22 mouse cellular contexts compared by ENCODE assay signal in the genomic region with DNA sequence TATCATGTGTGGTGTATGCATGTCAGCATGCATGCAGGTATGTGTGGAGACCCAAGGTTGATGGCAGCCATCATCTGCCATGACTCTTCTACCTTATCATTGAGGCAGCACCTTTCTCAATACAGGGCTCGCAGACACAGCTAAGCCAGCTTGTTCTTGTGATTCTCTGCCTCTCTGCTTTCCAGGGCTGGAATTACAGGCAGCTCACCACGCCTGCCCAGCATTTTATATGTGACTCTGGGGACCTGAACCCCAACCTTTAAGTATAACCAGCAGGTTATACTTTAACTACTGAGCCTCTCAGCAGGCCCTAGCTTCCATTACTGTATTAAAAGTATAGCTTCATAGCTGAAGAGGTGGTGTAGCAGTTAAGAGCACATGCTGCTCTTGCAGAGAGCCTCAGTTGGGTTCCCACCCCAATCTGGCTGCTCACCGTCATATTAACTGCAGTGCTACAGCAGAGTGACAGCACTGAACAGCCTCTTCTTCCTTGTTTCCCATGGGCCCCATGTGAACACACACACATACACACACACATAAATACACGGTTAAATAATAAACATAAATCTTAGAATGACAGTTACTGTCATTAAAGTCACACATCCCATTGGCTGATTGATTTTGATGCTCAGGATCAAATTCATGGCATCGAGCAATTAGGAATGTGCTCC.
DNase-seq lines count a peak whose midpoint lies in the region; ATAC-seq and TF ChIP-seq lines count a peak whose summit lies in the region.
"Had no signal": no experiment of that assay in that cellular context is flagged by ENCODE, and none has a peak within 500 bp of the region (broad histone marks: within the 10 kb centered on the region; RNA-seq: fewer than 3 reads in every experiment).

No protein-coding gene starts in this region.

- H3K4me2 ChIP-seq in limb, embryonic 12.5 days, result no peak overlapping the region
- no peak overlapping the region for H3K4me2 ChIP-seq in intestine, embryonic 16.5 days (ENCODE audit: low read depth, low read length)
- H3K4me2 ChIP-seq in limb, embryonic 13.5 days (replicated peaks), result no peak overlapping the region
- H3K4me2 ChIP-seq: embryonic facial prominence, embryonic 13.5 days; forebrain, embryonic 12.5 days; forebrain, embryonic 15.5 days; hindbrain, embryonic 12.5 days; hindbrain, embryonic 15.5 days had no signal

- TF ChIP-seq POLR2A in kidney, adult 2 months (IDR thresholded peaks at IDR 0.05; ENCODE audit: low read depth, low read length), result no peak

- peak; percentile 27 for DNase-seq in kidney, adult 2 months
- DNase-seq in kidney, postnatal 10 days, result no peak
- DNase-seq in limb, embryonic 10.5 days (ENCODE audit: low spot score), result no peak
- DNase-seq: adrenal gland, adult 8-10 months; adrenal gland, postnatal 25 days; cerebellum, adult 11-12 months; cerebellum, adult 8-10 months; embryo, embryonic 11 days; gastrocnemius, postnatal 25 days; heart, adult 2 months had no signal

- TF ChIP-seq CTCF in kidney, adult 2 months (conservative IDR thresholded peaks at IDR 0.05; ENCODE audit: insufficient read depth, insufficient read length, low read depth, low read length), result no peak

- H3K4me3 ChIP-seq in kidney, adult 2 months (ENCODE audit: insufficient read depth, low read depth, low read length), result no peak overlapping the region
- no peak overlapping the region for H3K4me3 ChIP-seq in limb, embryonic 12.5 days (replicated peaks)
- no peak overlapping the region for H3K4me3 ChIP-seq in limb, embryonic 10.5 days
- H3K4me3 ChIP-seq in intestine, embryonic 16.5 days (ENCODE audit: low read length), result no peak overlapping the region
- no peak overlapping the region for H3K4me3 ChIP-seq in limb, embryonic 13.5 days
- H3K4me3 ChIP-seq: embryonic facial prominence, embryonic 10.5 days; embryonic facial prominence, embryonic 13.5 days; erythroblast, embryonic 14.5 days; forebrain, embryonic 12.5 days; forebrain, embryonic 15.5 days; heart, adult 2 months; heart, embryonic 10.5 days; hindbrain, embryonic 12.5 days; hindbrain, embryonic 15.5 days had no signal

- no peaks in the 10 kb centered on the region for H3K36me3 ChIP-seq in kidney, adult 2 months (ENCODE audit: control insufficient read depth, insufficient read depth, low read length)
- H3K36me3 ChIP-seq in limb, embryonic 12.5 days, result no peaks in the 10 kb centered on the region
- H3K36me3 ChIP-seq in limb, embryonic 10.5 days, result no peaks in the 10 kb centered on the region
- H3K36me3 ChIP-seq in intestine, embryonic 16.5 days (ENCODE audit: control insufficient read depth, insufficient read depth, low read length), result no peaks in the 10 kb centered on the region
- H3K36me3 ChIP-seq in limb, embryonic 13.5 days, result no peaks in the 10 kb centered on the region
- H3K36me3 ChIP-seq: embryonic facial prominence, embryonic 10.5 days; embryonic facial prominence, embryonic 13.5 days; forebrain, embryonic 12.5 days; forebrain, embryonic 15.5 days; heart, embryonic 10.5 days; hindbrain, embryonic 12.5 days; hindbrain, embryonic 15.5 days had no signal

- H3K27ac ChIP-seq in kidney, adult 2 months (ENCODE audit: insufficient read depth, low read depth, low read length), result no peak overlapping the region
- no peak overlapping the region for H3K27ac ChIP-seq in limb, embryonic 12.5 days
- H3K27ac ChIP-seq in limb, embryonic 10.5 days, result no peak overlapping the region
- H3K27ac ChIP-seq in intestine, embryonic 16.5 days (ENCODE audit: low read length), result no peak overlapping the region
- no peak overlapping the region for H3K27ac ChIP-seq in limb, embryonic 13.5 days
- H3K27ac ChIP-seq: embryonic facial prominence, embryonic 10.5 days; embryonic facial prominence, embryonic 13.5 days; forebrain, embryonic 12.5 days; forebrain, embryonic 15.5 days; heart, adult 2 months; heart, embryonic 10.5 days; hindbrain, embryonic 12.5 days; hindbrain, embryonic 15.5 days had no signal

- 57% methylated on average over 5 of the region's 5 CpGs for WGBS in kidney, adult 2 months
- 65% methylated on average over 5 of the region's 5 CpGs for WGBS in limb, embryonic 12.5 days
- 86% methylated on average over 5 of the region's 5 CpGs for WGBS in limb, embryonic 10.5 days
- WGBS in intestine, embryonic 16.5 days, result 70% methylated on average over 5 of the region's 5 CpGs
- whole genome bisulfite sequencing in limb, embryonic 13.5 days, result 69% methylated on average over 5 of the region's 5 CpGs

- no peaks in the 10 kb centered on the region for H3K9me3 ChIP-seq in limb, embryonic 12.5 days
- H3K9me3 ChIP-seq in limb, embryonic 10.5 days (replicated peaks), result no peaks in the 10 kb centered on the region
- no peaks in the 10 kb centered on the region for H3K9me3 ChIP-seq in intestine, embryonic 16.5 days (ENCODE audit: control insufficient read depth, low read length)
- H3K9me3 ChIP-seq in limb, embryonic 13.5 days, result no peaks in the 10 kb centered on the region
- H3K9me3 ChIP-seq: embryonic facial prominence, embryonic 10.5 days; embryonic facial prominence, embryonic 13.5 days; forebrain, embryonic 12.5 days; forebrain, embryonic 15.5 days; heart, embryonic 10.5 days; hindbrain, embryonic 12.5 days; hindbrain, embryonic 15.5 days had no signal

- ATAC-seq in limb, embryonic 12.5 days (ENCODE audit: insufficient number of reproducible peaks, insufficient read depth, low FRiP score, low TSS enrichment, low read depth), result peak; percentile 63; the same call in 1 of the 2 replicates
- peak; percentile 70 for ATAC-seq in intestine, embryonic 16.5 days
- ATAC-seq in limb, embryonic 13.5 days (ENCODE audit: low FRiP score, low read depth), result peak; percentile 48
- ATAC-seq: CD4-positive, CD25-positive, alpha-beta regulatory T cell, adult 4 months; forebrain, embryonic 15.5 days had no signal

- H3K9ac ChIP-seq in limb, embryonic 12.5 days (replicated peaks), result no peak overlapping the region
- no peak overlapping the region for H3K9ac ChIP-seq in intestine, embryonic 16.5 days (ENCODE audit: low read depth, low read length)
- H3K9ac ChIP-seq in limb, embryonic 13.5 days, result no peak overlapping the region
- H3K9ac ChIP-seq: embryonic facial prominence, embryonic 13.5 days; forebrain, embryonic 12.5 days; forebrain, embryonic 15.5 days; hindbrain, embryonic 12.5 days; hindbrain, embryonic 15.5 days had no signal

- H3K4me1 ChIP-seq in kidney, adult 2 months (ENCODE audit: control insufficient read depth, insufficient read depth, low read length), result peaks cover 7% of the 10 kb centered on the region
- peaks cover 5% of the 10 kb centered on the region; the same call in 1 of the 2 replicates for H3K4me1 ChIP-seq in limb, embryonic 12.5 days (replicated peaks)
- H3K4me1 ChIP-seq in limb, embryonic 10.5 days, result no peaks in the 10 kb centered on the region
- H3K4me1 ChIP-seq in intestine, embryonic 16.5 days (ENCODE audit: control insufficient read depth, insufficient read depth, low read length), result peaks cover 9% of the 10 kb centered on the region
- peaks cover 7% of the 10 kb centered on the region for H3K4me1 ChIP-seq in limb, embryonic 13.5 days
- H3K4me1 ChIP-seq: embryonic facial prominence, embryonic 10.5 days; embryonic facial prominence, embryonic 13.5 days; forebrain, embryonic 12.5 days; forebrain, embryonic 15.5 days; hindbrain, embryonic 12.5 days; hindbrain, embryonic 15.5 days had no signal

- no peaks in the 10 kb centered on the region for H3K27me3 ChIP-seq in kidney, adult 2 months (replicated peaks; ENCODE audit: control insufficient read depth, insufficient read depth, low read length)
- H3K27me3 ChIP-seq in limb, embryonic 12.5 days, result no peaks in the 10 kb centered on the region
- no peaks in the 10 kb centered on the region for H3K27me3 ChIP-seq in limb, embryonic 10.5 days (ENCODE audit: low read depth, poor library complexity, severe bottlenecking)
- H3K27me3 ChIP-seq in intestine, embryonic 16.5 days (replicated peaks; ENCODE audit: control insufficient read depth, insufficient read depth, low read length), result no peaks in the 10 kb centered on the region
- no peaks in the 10 kb centered on the region for H3K27me3 ChIP-seq in limb, embryonic 13.5 days
- H3K27me3 ChIP-seq: embryonic facial prominence, embryonic 13.5 days; forebrain, embryonic 12.5 days; forebrain, embryonic 15.5 days; hindbrain, embryonic 12.5 days; hindbrain, embryonic 15.5 days had no signal
